Mouse (Mus musculus) ovary, postnatal 10 days (tissue): ENCODE measurements around the gene H2-Ob.

Source experiments
- DNase-seq: peaks from one replicate; pipeline ENCODE4 v3.0.0; 2022; ENCODE audit warnings: low spot score

The H2-Ob gene

DNA sequence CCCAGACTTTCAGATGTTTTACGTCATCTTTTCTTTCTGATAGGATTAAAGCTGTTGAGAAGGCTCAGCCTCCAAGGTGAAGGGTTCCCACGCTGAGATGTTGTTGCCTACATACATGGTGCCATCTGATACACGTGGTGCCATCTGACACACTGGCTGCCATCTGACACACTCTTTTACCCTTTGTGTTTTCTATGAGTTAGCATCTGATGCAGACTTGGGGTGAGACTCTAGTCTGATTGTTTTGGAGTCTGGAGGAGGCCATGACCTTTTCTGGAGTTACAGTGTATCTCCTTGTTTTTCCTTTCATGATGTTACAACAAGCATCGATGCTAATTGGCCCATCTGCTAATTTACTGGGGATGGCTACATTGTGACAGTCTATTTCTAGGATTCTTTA lies 6.0 kb downstream of the H2-Ob start:
- no peak for DNase-seq

DNA sequence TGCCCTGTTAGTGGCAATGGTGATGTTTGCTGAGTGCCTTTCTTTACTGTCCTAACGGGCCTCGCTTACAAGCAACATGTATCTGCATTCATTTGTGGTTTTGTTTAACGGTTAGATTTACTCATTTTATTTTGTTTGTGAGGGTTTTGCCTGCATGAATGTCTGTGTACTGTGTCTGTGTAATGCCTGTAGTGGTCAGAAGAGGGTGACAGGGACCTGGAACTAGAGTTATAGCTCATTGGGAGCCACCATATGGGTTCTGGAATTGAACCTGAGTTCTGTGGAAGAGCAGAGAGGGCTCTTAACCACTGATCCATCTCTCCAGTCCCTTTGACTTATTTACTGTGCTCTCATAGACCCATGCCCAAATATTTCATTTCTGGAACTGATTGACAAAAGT lies 8.3 kb downstream of the H2-Ob start:
- no peak for DNase-seq

DNA sequence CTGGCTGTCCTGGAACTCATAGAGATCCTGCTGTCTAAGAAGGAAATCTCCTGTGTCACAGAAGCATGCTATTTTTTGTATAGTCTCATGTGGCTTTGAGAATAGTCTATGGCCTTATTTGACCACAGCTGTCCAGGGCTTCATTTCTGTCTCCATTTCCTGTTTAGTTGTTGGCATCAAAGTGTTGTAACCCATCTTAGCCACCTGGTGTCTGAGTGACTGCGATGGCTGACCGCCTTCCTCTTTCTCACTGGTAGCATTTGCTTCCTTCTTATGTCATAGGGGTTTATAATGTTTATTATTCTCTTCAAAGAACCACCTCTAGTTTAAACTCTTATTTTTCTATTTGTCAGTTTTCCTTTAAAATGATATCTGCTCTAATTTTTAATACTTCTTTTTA lies 10.1 kb downstream of the H2-Ob start:
- no peak for DNase-seq

DNA sequence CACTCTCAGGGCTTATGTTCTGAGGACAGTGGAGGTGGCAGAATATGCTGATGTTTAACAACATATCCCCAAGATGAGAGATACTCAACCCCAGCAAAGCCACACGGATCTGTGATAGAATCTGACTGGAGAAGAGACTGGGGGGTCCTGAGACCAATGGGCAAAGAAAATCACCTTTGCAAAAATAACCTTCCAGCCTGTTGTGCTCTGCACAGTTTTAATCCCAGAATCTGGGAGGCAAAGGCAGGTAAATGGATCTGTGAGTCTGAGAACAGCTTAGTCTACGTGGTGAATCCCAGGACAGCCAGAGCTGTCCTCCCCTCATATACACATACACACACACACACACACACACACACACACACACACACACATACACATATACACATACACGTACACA lies 10.7 kb downstream of the H2-Ob start:
- DNase-seq: no peak

DNA sequence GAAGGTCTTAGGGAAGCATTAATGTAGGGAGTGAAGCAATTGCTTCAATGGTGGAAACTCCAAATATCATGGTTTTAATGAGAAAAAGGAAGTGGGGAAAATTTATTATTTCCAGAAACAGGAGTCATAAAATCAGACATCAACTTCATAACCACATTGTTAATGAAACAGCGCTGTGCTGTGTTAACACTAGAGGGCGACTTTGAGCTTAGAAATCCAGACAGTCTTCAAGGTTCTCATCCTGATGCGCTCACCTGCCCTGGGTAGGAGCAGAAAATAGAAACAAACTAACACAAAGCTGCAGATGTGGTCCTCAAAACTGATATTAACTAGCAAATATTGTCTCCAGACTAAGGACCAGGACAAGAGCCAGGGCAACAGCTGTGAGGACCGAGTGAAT lies 11.2 kb downstream of the H2-Ob start:
- DNase-seq: no peak

DNA sequence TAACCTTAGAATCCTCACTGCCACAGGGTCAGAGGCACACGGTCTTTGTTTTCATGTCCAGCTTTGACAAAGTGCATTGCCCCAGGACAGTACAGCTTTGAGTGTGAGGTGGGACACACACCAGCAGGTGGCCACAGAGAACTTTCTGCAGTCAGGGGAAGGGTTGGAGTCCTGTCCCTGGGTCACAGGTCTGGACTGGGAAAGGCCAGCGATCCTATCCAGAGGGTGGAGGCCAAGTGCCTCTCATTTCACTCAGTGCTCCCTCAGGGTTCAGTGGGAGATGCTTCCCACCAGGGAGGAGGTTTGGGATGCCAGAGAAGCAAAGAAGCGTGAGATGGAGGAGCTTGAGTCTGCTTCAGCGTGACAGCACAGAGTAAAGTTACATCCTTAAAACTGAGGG lies 13.0 kb downstream of the H2-Ob start:
- no peak for DNase-seq

DNA sequence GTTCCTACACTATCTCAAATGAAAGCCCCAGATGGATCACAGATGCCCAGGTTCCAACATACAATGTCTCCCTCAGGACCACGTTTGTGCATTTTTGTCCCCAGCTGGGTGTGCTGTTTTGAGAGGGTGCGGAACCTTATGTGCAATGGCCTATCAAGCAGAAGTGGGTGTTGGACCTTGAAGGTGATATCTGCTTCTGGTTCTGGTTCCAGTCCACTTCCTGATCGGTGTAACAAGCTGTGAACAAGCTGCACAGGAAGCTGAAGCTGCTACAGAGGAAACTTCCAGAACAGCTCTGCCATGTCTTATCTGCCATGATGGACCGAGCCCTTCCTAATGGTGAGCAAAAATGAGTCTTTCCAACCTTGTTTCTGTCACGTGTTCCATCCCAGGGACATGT lies 17.8 kb downstream of the H2-Ob start:
- no peak for DNase-seq

DNA sequence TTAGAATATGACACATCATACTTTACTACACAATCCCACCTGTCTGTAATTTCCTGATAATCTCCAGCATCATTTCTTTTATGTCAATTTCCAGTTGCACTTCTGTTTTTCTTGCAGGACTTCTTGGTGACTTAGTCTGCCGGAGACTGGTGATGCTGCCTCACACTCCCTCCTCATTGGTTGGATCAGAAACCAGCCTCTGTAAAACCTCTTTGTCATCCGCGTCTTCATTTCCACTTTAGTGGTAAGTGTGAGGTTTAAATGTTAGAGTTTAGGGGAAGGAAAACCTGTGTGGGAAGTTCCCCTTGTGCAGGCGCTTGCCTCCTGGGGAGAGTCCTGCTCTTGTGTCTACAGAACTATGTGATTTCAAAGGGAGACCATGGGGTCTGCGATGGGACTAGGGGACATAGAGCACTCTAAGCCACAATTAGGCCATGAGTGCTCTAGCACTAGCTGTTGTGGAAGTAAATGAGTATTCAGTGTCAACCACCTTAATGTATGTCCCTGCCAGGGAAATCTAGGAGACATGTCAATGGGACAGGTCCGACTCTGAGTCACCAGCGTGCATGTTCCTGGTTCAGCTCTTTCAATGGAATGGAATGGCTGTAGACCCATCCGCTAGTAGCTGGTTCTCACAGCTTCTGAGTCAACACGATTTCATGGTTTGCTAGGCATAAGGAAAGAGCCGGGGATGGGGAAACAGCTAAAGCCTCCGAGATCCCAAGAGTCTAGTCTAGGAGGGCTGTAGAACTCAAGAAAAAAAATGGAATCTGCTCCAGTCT lies 19.1 kb downstream of the H2-Ob start, which contains the start of gene H2-Ab1:
TSS of gene H2-Ab1 (plus strand) at position 96 of the 782 bp plus-strand sequence.
- DNase-seq: peak; percentile 65

DNA sequence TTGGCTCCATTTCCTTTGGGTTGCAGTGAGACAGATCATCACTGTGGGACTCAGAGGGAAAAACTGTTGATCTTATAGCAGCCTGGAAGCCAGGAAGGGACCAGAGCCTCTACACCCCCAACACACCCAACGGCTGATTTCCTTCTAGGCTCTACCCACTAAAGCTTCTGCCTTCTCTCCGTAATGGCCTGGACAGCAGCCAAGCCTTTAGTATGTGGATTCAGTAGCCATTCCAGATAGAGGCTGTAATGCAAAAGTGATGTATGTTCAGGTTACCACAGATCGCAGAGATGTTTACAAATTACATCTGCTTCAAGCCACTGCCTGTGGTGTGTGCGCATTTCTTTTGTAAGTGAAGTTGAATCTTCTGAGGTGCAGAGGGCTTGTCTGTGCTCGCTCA lies 21.8 kb downstream of the H2-Ob start:
- no peak for DNase-seq

DNA sequence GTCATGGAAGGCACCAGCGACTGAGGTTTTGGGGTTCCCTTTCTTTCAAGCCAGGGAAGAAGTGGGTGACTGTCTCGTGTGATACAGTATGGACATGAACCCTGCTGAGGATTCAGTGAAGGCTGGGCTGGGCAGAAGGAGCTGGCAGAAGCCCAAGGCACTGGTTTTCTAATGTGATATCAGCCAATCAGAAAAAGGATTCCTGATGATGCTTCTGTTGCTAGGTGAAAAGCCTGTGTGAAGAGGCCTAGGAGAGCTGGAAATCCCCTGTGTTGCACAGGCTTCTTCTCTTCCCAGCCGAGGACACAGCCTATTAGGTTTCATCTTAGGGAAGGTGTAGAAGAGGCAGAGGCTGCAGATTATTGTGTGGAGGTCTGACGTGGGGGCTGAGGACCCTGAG lies 22.8 kb downstream of the H2-Ob start:
- peak; percentile 49 for DNase-seq

DNA sequence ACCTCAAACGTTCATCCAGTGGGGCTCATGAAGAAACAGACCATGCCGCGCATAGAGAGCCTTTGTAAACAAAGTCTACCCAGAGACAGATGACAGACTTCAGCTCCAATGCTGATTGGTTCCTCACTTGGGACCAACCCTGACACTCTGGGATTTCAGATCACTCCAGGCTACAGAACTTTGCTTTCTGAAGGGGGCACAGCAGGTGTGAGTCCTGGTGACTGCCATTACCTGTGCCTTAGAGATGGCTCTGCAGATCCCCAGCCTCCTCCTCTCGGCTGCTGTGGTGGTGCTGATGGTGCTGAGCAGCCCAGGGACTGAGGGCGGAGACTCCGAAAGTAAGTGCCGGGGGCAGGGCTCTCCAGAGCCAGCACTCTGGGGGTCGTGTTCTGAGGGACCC lies 24.4 kb downstream of the H2-Ob start:
- DNase-seq: peak; percentile 41

DNA sequence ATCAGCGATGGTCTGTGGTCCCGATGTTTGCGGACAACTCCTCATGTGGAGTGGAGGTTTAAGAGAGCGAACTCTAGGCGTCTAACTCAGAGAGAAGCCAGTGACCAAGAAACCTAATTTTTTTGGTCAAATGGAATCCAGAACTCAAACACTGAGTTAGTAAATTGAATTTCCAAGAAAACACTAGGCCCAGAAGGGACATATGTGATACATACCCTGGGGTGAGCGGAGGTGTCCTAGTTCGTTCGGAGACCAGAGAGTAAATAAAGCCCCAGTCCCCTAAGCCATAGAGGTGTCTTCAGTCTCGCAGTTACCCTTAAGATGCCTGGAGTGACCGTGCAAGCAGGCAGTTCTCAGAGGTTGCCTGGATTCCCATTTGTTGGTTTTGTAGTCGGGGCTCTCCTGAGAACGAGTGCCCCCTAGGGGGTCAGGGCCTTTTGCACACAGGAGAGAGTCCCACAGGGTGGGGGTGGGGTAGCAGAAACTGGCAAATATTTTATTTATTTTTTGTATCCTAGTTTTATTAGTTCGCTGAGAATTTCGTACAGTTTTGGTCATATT lies 25.2 kb downstream of the H2-Ob start:
- DNase-seq: no peak

DNA sequence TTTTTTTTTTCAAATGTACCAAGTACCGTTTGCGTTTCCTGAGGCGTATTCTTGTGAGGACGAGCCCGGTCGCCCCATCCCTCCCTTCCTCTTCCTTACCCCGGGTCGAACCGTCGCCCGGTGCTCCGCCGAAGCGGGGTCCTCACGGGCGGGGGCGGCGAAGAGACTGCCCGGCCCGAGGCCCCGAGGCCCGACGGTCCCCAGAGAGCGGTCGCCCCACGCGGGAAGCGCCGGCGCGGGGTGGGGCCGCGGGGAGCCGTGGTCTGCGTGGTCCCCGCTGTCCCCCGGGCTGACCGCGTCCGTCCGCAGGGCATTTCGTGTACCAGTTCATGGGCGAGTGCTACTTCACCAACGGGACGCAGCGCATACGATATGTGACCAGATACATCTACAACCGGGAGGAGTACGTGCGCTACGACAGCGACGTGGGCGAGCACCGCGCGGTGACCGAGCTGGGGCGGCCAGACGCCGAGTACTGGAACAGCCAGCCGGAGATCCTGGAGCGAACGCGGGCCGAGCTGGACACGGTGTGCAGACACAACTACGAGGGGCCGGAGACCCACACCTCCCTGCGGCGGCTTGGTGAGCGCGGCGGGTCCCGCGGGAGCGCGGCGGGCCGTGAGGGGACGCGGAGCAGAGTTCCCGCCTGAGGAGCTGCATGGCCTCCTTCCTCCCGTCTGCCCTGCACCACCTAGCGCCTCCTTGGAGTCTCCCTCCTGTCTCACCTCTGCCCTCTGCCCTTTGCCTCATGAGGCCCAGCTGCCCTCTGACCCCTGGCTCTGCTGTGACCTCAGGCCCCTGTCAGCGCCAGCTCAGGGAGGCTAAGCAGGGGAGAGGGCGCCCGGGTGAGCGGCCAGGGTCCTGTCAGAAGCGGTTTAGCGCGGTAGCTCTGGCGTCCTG lies 26.0 kb downstream of the H2-Ob start:
- DNase-seq: no peak

DNA sequence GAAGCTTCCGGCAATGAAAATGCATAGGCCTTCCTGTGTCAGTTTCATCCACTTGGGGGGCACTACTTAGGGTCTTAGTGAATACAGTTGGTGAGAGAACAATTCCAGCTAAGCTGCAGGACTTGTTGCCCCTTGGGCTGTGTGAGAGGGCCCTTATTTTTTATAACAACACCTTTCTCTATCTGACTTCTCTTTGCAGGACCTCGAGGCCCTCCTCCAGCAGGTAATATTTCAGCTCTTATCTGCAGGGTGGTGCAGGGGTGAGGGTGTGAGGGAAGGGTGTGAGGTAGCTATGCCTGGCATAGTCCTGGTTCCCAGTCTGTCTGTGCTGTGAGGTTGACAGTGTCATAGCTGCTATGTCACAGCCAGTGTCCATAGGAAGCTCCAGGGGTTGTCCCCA lies 29.6 kb downstream of the H2-Ob start:
- no peak for DNase-seq

DNA sequence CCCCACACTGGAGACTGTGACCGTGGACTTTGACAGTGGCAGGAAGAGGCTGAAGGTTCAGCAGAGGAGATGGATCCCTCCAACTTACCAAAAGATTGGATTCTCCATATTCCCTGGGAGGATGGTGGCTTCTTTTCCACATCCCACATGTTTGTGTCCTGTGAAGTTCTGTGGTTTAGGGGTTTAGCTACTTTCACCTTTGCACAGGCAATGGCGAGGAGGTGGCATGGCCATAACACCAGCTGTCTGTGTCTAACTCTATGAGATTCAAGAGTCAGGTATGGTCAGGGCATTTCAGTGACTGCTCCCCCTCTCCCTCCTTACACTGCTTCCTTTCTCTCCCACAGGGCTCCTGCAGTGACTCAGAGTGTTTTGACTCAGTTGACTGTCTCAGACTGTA lies 30.0 kb downstream of the H2-Ob start:
- DNase-seq: no peak

DNA sequence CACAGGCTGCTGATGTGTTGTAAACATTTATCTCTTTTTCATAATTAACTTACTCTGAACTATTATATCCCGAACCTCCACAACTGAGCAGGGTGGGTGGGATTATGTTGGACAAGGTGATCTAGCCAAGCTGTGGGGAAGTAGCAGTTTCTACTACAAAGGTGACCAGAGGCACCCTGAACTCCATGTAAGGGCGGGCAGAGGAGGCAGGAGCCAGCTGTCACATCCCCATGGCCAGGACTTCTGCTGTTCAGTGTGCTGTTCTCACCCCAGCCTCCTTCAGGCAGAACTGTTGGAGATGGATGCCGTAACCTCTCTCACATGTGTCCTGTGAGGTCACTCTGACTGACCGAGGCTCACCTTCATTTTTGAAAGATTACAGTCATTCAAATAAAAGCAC lies 31.1 kb downstream of the H2-Ob start:
- DNase-seq: no peak

DNA sequence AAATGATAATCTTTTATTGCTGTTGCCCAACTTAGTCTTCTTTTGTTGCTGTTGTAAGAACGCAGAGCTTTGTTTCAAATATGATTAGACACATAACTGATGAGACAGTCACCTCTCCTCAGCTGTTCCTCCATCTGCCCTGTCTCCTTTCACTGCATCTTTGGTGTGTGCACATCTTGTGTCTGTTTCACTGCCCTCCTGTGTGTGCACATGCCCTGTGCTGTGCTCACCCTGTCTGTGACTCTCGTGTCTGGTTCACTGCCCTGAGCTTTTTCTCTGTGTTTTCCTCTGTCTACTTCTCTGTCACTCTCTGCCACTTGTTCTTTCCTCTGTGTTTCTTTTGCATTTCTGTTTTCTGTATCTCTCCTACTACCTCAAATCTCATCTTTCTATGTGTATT lies 31.5 kb downstream of the H2-Ob start:
- no peak for DNase-seq

DNA sequence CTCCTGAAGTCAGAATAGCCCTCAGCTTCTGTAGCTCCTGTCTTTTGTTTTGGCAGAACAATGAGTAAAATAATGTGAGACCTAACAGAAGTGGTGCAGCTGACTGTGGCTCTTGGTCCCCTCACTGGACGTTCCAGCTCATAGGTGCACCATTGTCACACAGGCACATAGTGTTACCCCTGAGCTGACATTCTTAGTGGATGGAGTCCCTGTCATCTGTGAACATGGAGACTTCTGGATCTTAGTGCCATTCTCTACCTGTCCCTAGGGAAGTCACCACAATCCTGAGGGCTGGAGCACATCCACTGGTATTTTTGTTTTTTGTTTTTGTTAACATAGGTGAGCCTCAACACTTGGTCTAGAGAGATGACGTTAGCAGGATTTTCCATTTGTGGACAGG lies 32.2 kb downstream of the H2-Ob start:
- DNase-seq: no peak

DNA sequence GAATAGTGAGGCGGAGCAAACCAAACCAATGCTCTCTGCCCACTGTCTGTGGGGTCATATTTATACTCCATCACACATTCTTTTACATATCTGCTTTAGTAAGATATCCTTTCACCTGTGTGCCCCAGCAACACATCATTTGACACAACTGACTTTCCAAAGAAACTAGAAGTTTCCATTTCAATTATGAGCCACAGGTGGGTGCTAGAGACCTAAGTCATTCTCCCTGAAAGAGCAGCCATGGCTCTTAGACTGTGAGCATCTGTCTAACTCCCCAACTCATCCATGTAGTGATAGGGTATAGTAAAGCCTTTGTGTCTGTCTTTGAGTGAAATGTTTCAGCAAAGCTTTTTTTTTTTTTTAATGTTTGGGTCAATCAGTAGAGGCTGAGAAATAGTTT lies 33.4 kb downstream of the H2-Ob start:
- DNase-seq: no peak

DNA sequence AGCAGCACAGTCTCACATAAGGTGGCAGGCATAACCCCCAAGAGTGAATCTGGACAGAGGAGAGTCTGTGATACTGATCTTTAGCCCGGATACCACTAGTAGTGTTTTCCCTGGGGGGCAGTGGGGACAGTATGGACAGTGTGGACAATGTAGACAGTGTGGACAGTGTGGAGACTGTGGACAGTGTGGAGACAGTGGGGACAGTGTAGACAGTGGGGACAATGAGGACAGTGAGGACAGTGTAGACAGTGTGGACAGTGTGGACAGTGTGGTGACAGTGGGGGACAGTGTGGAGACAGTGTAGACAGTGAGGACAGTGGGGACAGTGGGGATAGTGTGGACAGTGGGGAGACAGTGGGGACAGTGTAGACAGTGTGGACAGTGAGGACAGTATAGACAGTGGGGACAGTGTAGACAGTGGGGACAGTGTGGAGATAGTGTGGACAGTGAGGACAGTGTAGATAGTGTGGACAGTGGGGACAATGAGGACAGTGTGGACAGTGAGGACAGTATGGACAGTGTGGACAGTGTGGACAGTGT lies 41.9 kb downstream of the H2-Ob start:
- no peak for DNase-seq

DNA sequence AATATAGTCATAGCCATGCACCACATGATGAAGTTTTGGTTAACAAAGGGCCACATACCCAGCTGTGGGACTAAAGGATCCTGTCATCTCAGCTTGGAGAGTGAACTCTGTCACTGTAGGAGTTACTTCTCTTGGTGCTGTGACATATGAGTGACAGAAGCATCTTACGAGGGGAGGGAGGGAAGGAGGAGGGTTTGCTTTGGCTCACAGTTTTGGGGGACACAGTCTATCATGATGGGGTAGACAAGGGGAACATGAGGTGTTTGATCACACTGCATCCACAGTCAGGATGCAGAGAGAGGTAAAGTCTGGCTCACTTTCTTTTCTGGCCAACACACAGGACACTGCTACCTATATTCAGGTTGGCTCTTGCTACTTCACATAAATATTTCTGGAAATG lies 43.1 kb downstream of the H2-Ob start:
- DNase-seq: no peak

DNA sequence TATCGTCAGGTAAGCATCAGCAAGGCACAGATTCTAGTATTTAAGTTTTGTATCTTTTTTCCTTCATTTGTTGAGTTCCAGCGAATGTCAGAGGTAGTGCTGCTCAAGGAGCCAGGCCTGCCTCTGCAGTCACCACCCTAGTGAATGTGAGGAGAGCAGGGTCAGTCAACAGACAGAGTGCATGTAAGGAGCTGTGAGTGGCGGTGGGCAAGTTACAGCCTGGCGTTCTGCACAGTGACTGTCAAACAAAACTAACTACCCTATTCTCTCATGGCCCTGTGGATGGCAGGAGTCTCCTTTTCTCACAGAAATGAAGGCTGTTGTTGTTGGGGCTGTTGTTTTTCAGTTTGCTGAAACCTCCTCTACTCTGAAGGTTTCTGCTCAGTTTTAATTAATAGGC lies 46.7 kb downstream of the H2-Ob start:
- DNase-seq: no peak

DNA sequence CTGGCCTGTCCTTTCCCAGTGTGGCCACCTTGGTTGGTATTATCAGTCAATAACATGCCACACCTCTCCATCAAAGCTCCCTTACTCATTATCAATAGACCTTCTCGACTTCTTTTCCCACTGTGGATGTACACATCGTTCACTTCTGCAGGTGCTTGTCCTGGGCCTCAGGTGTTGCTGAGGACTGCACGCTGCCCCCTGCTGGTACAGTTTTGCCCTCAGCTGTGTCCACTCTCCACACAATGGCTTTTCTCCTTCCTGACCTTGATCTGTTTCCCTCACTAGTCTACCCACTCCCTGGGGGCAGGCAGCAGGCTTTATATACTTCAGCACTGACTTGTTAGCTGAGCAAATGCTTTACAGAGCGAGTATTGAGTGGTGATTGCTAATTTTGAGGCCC lies 47.1 kb downstream of the H2-Ob start:
- DNase-seq: no peak
